Mouse (Mus musculus) layer of hippocampus, adult 8-10 months (tissue): ENCODE results near the gene Pbx4. TPM values are rescaled to one million over a fixed set of nuclear protein-coding genes. Genes with fewer than 3 reads are reported as not detected.

Experiments
- DNase-seq, 2 experiments: peaks; one replicate each; pipeline ENCODE4 v3.0.0; 2022; ENCODE audit warnings: low spot score in 2 of 2
- total RNA-seq, 4 experiments: library from RNA; stranded (reverse); gene quantifications; 2 replicates each; pipeline ENCODE4 v1.2.4; 2022

Gene Pbx4
- total RNA-seq, 4 experiments from 2014 or later, result 15.7 to 22.4 (median 20.7) TPM

DNA sequence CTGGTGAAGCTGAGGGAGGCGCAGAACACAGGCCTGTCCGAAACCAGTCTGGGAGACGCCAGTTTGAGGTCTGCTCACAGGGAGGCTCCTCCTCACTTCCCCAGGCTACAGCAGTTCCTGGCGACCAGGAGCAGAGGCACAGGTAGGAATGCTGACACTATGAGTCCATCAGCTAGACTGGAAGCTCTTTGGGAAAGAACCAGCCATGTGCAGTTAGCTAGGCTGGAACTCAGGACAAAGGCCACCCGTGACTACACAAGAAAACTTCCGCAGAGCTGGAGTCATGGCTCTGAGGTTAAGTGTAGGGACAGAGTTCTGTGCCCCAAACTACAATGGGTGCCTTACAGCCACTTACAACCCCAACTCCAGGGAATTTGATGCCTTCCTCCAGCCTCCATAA is 65.6 kb downstream of the Pbx4 start:
- DNase-seq, result no peak

DNA sequence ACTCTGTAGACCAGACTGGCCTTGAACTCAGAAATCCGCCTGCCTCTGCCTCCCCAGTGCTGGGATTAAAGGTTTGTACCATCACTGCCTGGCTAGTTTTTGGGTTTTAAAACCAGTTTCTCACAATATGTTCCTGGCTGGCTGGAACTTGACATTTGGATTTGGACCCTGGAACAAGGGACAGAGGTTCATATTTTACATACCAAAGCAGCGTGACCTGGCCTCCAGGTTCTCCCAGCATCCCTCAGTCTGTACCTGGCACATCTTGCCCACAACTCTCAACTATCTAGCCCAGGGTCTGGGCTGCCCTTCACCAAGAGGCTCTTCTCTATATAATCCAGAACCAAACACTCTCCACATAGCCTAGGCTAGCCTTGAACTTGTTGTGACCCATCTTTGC is 67.6 kb downstream of the Pbx4 start:
- DNase-seq, result no peak

DNA sequence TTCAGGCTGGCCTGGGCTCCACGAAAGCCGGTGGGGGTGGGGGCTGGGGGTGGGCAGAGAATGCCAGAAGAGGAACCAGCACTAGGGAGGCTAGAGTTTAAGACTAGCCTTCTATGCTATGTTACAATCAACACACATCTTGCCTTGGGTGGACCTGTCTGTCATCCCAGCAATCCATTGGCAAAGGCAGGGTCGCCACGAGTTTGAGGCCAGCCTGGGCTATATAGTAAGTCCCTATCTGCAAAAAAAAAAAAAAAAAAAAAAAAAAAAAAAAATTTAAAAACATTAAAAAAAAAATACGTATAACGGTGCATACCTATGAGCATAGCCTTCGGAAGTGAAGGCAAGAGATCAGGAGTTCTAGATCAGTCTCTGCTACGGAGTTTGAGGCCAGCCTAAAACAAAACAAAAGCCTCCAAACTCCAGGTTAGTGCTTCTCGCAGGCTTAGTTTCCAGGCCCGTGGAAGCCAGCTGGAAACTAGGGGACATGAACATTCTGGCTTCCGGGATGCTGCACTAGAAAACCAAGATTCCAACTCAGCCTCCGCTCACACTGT is 68.7 kb downstream of the Pbx4 start:
- no peak for DNase-seq

DNA sequence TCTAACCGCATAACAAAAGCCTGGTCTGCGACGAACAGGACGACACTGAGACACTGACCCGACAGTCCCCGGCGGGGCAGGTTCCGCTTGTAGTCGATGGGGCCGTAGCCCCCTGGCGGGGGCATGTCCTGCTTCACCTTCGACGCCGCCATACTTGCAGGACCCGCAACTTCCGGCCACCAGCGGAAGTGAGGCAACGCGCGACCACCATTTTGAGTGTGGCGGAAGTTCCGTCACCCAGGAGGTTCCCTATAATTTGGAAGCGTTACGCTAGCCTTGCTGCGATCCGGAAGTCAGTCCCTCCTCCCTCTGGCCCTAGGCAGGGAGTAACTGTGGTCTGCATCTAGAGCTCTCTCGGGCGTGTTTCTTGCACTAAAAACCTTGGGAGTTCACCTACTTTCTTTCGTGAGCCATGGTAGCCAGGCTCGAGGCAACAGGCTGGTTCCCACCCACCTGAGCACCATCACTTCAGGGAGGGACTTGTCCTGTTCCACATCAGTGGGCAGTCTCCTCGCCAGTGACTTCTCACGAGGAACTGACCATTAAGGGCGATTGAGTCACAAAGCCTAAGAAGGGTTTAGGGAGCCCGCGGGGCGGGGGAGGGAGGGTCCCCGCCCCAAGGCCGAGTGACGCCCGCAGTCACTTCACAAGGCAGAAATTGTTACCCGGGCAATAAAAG is 69.3 kb downstream of the Pbx4 start:
- peak; percentile 94 to 98 for DNase-seq

DNA sequence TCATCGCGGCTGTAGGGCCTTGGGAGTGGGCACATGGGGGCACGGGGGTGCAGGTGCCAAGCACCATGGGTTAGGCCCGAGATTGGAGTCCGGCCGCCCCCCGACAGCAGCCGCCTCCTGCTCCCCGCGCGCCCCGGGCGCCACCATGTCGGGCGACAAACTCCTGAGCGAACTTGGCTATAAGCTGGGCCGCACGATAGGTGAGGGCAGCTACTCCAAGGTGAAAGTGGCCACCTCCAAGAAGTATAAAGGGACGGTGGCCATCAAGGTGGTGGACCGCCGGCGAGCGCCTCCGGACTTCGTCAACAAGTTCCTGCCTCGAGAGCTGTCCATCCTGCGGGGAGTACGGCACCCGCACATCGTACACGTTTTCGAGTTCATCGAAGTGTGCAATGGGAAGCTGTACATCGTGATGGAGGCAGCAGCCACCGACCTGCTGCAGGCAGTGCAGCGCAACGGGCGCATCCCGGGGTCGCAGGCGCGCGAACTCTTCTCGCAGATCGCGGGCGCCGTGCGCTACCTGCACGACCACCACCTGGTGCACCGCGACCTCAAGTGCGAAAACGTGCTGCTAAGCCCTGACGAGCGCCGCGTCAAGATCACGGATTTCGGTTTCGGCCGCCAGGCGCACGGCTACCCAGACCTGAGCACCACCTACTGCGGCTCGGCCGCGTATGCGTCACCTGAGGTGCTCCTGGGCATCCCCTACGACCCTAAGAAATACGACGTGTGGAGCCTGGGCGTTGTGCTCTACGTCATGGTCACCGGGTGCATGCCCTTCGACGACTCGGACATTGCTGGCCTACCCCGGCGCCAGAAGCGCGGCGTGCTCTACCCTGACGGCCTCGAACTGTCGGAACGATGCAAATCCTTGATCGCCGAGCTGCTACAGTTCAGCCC is 70.1 kb downstream of the Pbx4 start, which contains the start of the genes Tssk6, Ndufa13 and Yjefn3:
Gene Tssk6 (plus strand): TSS at position 22 of the 900 bp plus-strand sequence.
Gene Ndufa13 (minus strand): TSS at position 396 of the 900 bp plus-strand sequence.
Gene Yjefn3 (minus strand): TSS at position 550 of the 900 bp plus-strand sequence.
- DNase-seq, result peak in 1 of 2 experiments; percentile 52

DNA sequence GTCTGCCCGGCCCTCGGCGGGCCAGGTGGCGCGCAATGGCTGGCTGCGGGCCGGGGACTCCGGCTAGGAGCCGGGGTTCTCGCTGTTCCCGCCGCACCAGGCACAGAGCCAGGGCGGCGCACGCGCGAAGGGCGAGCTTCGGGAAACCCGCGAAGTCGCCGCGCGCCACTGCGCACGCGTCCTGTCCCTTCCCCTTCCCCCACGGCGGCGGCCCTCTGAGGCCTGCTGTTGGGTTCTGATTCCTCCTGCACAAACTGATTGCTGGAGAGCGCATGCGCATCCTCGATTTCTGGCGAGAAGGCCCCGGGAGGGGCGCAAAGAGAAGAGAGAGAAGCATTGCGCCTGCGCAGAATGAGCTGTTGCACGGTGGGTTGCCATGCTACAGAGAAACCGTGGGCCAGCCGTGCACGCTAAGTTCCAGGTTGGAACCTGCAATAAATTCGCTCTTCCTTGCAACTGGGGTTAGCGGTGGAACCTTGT is 70.8 kb downstream of the Pbx4 start:
- DNase-seq, result peak; percentile 99 to 100

DNA sequence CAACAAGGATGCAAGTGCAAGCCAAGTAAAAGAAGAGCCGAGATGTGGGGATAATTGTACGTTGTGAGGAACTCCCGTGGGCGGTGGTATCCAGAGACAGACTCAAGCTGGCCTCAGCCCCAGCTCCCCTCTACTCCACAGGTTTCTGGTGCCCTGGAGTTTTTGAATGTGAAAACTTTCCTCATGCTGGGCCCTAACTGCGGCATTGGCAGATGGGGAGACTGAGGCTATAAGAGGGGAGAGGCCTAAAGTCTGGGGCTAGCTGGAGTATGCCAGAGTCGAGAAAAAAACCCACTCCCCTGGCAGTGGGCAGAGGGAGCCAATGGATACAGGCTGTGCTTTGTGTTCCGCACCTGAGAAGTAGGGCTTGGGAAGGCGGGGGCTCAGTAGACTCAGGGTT is 71.8 kb downstream of the Pbx4 start:
- DNase-seq, result no peak

DNA sequence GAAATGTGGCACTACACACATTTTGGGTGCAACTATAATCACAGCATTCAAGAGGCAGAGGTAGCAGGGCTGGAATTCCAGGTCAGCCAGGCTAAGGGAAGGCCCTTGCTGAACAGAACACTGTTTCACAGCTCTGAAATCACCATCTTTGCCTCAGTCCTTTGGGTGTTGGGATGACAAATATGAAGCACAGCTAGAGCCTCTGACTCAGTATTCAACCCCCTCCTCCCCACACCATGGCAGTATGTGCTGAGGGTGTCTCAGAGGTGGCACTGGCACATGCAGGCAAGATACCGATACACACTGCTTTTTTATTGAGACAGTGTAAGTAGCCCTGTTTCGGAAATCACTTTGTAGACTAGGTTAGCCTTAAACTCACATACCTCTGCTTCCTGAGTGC is 74.0 kb downstream of the Pbx4 start:
- no peak for DNase-seq

DNA sequence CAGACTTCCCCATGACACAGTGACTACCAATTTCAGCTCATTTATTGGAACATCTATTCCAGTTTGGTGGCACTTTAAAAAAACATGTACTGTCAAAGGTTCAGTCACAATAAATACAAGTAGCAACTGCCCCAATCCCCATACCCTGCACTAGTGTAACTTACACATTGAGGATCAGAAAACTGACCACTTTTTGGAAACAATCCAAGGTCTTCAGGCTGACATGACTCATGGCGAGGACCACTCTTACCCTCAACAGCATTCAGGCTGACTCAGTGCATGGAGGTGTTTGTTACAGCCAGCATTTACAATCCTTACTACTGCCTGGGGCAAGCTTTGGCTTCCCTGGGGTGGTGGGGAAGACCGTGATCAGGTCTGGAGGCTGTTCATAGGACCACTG is 74.8 kb downstream of the Pbx4 start:
- DNase-seq, result no peak

DNA sequence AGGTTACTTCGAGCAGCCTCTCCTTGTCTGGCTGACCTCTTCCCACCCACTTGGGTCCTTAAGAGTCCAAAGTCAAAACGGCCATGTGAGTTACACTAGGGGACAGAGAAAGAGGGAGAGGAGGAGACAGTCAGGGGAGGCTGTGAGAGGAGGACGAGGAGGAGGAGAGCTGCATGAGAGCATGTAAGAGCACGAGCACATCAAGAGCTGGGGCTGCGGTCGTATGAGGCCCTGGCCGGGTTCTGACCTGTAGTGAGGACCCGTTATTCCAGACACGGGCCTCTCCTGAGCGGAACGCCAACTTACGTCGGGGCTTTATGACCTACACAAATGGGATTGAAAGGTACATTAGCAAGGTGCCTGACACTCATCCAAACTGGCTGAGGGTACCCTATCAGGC is 79.6 kb downstream of the Pbx4 start:
- DNase-seq, result no peak

DNA sequence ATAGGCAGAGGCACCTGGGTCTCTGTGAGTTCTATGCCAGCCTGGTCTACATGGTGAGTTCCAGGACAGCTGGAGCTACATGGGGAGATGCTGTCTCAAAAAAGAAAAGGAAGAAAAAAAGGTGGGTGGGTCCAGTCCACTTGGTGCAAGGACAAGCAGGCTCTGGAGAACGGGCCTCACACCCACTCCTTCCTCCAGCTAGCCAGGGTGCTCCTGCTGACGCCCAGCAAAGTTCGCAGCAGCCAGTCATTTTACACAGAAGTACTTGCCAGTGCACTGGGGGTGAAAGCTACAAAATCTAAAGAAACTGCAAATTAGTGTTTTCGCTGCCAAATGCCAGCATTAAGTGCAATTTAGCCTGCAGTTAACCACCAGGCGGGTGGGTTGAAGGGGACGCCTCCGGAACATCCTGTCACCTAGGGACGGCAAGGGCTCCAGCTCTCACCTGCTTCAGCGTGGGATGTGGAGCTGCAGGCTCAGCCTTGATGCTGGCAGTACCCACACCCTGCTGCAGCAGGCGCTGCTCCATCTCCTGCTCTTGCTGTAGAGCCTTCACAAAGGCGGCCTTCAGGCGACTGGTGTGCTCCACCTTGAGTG is 80.3 kb downstream of the Pbx4 start:
- DNase-seq, result no peak

DNA sequence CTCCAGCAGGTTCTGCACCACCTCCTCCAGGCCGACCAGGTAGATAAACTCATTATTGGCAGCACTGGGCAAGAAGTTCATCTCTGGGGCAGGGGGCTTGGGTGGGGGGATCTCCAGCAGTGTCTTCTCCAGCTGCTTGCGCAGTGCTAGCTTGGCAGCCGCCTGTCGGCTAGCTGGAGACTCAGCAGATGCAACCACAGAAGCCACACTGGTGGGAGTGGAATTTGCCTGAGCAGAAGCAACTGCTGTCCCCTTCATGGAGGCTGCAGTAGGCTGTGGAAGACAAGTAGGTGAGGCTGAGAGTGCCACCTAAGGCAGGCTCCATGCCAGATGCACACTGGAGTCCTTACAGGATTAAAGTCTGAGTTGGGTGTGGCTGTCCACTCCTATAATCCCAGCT is 82.2 kb downstream of the Pbx4 start:
- no peak for DNase-seq

DNA sequence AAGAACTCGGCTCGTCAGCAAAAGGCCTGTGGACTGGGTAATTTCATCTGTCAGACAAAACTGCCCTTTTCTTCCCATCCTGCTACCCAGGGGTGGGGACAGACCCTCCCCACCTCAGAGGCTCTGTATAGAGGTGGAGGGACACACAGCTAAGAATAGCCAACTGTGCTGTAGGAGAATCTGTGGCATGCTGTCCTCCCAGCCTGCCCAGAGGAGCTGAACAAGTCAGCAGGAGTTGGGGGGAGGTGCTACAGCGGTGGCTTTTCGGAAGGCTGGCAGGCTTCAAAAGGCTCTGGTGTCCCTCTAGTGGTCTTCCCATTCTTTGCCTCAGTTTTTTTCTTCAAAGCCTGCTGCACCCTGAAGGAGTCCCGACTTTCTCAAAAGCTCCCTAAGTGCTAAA is 83.5 kb downstream of the Pbx4 start:
- DNase-seq, result peak in 1 of 2 experiments; percentile 36

DNA sequence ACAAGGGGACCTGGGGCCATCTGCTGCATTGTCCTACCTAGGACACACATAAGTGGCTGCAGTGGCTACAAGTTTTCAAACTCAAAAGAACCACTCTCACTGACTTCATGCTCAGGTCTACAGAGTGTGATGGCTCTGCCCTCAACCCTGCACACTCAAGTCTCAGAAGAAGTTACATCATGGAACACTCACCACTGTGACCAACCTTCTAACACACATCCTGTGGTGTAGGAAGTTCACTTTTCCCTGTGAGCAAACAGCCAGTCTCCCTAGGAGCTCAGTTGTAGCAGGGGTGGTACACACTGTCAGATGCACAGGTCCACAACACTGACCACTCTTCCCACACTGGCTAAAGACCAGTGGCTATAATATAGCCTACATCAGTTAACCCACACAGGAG is 86.2 kb downstream of the Pbx4 start:
- no peak for DNase-seq

DNA sequence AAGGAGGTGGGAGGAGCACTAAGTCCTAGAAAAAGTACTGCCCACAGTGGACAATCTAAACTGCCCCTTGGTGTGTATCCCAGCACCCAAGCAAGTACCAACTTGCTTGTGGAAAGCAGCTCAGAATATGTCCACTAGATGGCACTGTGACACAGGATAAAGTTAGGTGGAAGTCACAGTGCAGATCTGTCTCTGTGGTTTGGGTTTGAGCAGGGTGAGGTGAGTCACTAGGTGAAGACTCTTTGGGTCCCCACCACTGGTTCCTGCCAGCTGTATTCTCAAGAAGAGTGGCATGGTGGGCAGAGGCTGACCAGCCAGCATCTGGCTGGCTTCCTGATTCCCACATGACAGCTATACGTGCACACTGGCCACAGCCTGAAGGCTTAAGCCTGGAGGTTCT is 86.7 kb downstream of the Pbx4 start:
- DNase-seq, result peak; percentile 64 to 82

DNA sequence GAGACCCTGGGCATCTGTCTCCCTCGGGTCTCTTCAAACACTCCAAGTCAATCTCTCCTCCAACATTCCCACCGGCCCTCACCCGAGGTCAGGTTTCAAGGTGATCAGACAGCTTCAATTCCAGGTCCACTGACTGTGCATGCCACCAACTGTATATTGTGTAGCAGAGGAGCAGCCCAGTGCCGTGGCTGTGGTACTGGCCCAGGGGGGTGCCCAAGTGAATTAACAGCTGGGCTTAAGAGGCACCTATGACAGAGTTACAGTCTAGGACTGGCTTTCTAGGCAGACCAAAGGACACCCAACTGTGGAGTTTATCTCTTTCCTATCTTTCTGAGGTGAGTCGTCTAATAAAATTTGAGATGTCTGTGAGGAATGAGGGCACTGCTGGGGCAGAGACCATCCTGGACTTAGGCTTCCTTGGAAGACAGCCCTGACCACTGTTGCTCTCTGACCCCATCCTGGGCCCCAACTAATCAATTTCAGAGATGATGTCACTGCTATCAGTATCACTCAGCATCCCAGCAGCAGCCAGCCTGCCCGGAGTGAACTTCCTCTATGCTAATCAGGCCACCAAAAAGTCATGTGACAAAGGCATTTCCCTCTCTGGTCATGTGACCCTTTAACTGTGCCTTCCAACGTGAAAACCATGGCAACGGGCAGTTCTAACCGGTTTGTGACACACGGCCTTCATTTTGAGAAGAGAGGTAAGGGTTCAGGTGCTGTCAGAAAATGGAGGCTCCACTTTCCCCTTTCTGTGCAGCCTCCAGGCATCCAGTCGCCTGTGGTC is 87.8 kb downstream of the Pbx4 start:
- no peak for DNase-seq

DNA sequence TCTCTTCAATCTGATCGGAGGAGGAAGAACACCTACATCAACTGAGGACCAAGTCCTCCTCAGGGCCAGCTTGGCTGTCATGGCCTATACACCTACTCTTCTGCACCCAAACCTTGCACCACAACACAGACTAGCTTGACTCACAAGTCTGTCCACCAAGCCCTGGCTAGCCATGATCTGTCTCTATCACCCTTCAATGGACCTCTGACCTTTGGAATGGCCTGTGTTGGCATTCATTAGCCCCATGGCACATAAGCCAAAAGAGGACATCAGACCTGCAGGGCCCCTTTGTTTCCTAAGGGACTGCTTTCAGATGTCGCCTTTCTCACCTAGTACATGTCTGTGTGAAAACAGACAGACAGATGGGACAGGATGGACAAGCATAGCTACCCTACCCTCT is 88.8 kb downstream of the Pbx4 start:
- DNase-seq, result no peak
